Mouse (Mus musculus) heart, embryonic 14.5 days (tissue): Measurements from ENCODE around the gene Lypla2. TPM values are rescaled to one million over a fixed set of nuclear protein-coding genes. Genes with fewer than 3 reads are reported as not detected.

Source experiments
- ATAC-seq: fragments of 200-750 bp; cut with Nextera tagmentation; 2 replicates; pipeline ENCODE4 v1.8.0; 2017; ENCODE audit warnings: low read depth, moderate TSS enrichment; ENCODE audit not compliant: insufficient number of reproducible peaks, insufficient read depth, low FRiP score
- H3K27ac ChIP-seq, 2 experiments: fragments of 200-500 bp in 1 of 2; fragments of 300-500 bp in 1 of 2; sonication (generic) in 1 of 2; replicated peaks in 1 of 2; 2 replicates each; pipeline ENCODE4 v1.5.1; 2012 to 2014; ENCODE audit warnings: low read depth in 2 of 2, low read length in 2 of 2, control low read depth in 1 of 2, mild to moderate bottlenecking in 1 of 2, mixed read lengths in 1 of 2; ENCODE audit not compliant: control insufficient read depth in 1 of 2, insufficient read depth in 1 of 2
- H3K27me3 ChIP-seq: fragments of 300-500 bp; sonication (generic); 2 replicates; pipeline ENCODE4 v1.6.1; 2014; ENCODE audit warnings: mild to moderate bottlenecking, low read length, control low read depth; ENCODE audit not compliant: control insufficient read depth, insufficient read depth
- H3K36me3 ChIP-seq: fragments of 300-500 bp; sonication (generic); 2 replicates; pipeline ENCODE4 v1.6.1; 2014; ENCODE audit warnings: mild to moderate bottlenecking, control low read depth, low read length, mixed read lengths; ENCODE audit not compliant: control insufficient read depth, insufficient read depth
- H3K4me1 ChIP-seq, 2 experiments: fragments of 200-500 bp in 1 of 2; fragments of 300-500 bp in 1 of 2; sonication (generic) in 1 of 2; 2 replicates each; pipeline ENCODE4 v1.6.1; 2012 to 2014; ENCODE audit warnings: low read length in 2 of 2, control low read depth in 1 of 2, mixed read lengths in 1 of 2; ENCODE audit not compliant: control insufficient read depth in 2 of 2, insufficient read depth in 2 of 2
- H3K4me2 ChIP-seq: fragments of 300-500 bp; sonication (generic); 2 replicates; pipeline ENCODE4 v1.6.1; 2014; ENCODE audit warnings: mild to moderate bottlenecking, low read length
- H3K4me3 ChIP-seq, 2 experiments: fragments of 200-500 bp in 1 of 2; fragments of 300-500 bp in 1 of 2; sonication (generic) in 1 of 2; 2 replicates each; pipeline ENCODE4 v1.5.1; 2012 to 2014; ENCODE audit warnings: low read length in 2 of 2, mild to moderate bottlenecking in 2 of 2, control low read depth in 1 of 2, low read depth in 1 of 2, moderate library complexity in 1 of 2; ENCODE audit not compliant: control insufficient read depth in 1 of 2, insufficient read depth in 1 of 2
- H3K9ac ChIP-seq: fragments of 300-500 bp; sonication (generic); 2 replicates; pipeline ENCODE4 v1.6.1; 2014; ENCODE audit warnings: mild to moderate bottlenecking, low read length
- H3K9me3 ChIP-seq: fragments of 300-500 bp; sonication (generic); 2 replicates; pipeline ENCODE4 v1.6.1; 2016; ENCODE audit warnings: low read length, control low read depth; ENCODE audit not compliant: control insufficient read depth
- WGBS: fragments of 180-500 bp; shearing (Covaris S2); extraction: QIAGEN DNeasy Blood & Tissue Kit; methylation state at CpG from one replicate; pipeline ENCODE4 v1.1.7; 2014; 5-methylcytosine and 5-hydroxymethylcytosine counted together
- polyA plus RNA-seq: library from polyadenylated mRNA; unstranded; fragments of >200 nt; fragmentation: Nextera tagmentation; extraction: Ambion mirVana; gene quantifications from 2 replicates; pipeline ENCODE4 v1.2.1, GENCODE M21; 2014

Gene Lypla2
- polyA plus RNA-seq, 1 experiment from 2014 or later: 67.7 TPM

DNA sequence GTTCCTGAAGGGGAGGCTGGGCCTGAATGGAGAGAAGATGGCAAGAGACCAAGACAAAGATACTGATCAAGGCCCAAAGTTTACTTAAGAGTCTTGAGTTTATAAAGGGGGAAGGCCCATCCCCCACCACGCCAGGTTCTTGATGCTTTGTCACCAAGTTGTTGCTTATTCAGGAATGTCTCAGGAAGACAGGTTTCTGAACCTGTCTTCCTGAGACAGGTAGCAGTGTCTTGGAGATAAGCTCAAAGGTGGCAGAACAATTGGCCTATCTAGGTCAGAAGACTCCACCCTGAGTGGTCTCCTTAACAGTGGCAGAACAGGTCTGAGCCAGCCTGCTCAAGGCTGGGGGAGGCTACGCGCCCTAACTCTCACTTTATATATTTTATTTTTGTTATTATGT, 45.6 kb downstream of the Lypla2 start:
- Histone ChIP-seq H3K36me3 (peaks cover 37% of the 10 kb centered on the region), H3K9me3 (no peaks in the 10 kb centered on the region), H3K9ac (no peak overlapping the region), H3K4me3 (no peak overlapping the region), H3K4me1 (peaks cover 0 to 10% of the 10 kb centered on the region in 2 experiments; a peak in 3 of 4 replicates), H3K27me3 (no peaks in the 10 kb centered on the region), H3K4me2 (no peak overlapping the region), H3K27ac (no peak overlapping the region)
- 87% methylated on average over 3 of the region's 3 CpGs for WGBS
- no peak for ATAC-seq

DNA sequence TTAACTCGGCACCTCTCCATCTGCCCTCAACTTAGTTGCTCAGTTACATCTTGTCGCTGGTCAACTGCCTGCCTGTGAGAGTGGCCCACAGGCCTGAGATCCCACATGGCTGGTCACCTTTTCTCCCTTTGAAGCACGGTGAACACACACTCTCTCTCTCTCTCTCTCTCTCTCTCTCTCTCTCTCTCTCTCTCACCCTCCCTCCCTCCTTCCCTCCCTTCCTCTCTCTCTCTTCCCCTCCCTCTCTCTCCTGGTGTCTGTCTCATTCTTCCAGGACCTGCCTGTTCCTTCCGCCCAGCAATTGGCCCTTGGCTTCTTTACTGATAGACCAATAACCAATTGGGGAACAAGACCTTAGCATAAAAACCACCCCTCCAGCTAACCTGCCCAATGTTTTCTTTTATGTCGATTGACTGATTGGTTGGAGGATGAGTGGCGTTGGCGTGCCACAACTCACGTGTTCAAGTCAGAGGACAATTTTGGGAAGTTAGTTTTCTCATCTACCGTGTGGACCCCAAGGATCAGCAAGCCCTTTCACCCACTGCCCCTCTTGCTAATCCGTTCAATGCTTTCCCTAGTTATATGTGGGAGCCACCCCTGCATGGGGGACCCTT, 46.1 kb downstream of the Lypla2 start:
- Histone ChIP-seq H3K4me1 (peaks cover 4 to 14% of the 10 kb centered on the region in 2 experiments), H3K36me3 (peaks cover 35% of the 10 kb centered on the region), H3K4me3 (no peak overlapping the region), H3K9me3 (no peaks in the 10 kb centered on the region), H3K9ac (no peak overlapping the region), H3K4me2 (no peak overlapping the region), H3K27ac (no peak overlapping the region), H3K27me3 (no peaks in the 10 kb centered on the region)
- 65% methylated on average over 10 of the region's 10 CpGs for WGBS
- ATAC-seq: no peak

DNA sequence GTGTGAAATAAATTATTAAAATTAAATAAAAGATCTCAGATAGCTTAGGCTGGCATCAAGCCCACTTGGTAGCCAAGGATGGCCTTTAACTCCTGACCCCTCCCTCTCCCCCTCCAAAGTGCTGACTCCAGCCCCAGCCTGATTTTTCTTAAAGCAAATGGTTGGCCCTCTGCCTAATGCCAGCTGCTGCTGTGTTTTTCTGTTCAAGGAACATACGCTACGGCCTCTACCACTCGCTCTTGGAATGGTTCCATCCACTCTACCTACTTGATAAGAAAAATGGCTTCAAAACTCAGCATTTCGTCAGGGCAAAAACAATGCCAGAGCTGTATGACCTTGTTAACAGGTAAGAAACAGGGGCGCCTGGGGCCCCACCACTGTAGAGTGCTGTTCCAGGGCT, 47.1 kb downstream of the Lypla2 start:
- no peak for ATAC-seq
- H3K4me2 ChIP-seq: no peak overlapping the region
- peaks cover 29% of the 10 kb centered on the region for H3K36me3 ChIP-seq
- H3K27me3 ChIP-seq: no peaks in the 10 kb centered on the region
- WGBS: 36% methylated on average over 5 of the region's 5 CpGs
- no peak overlapping the region for H3K9ac ChIP-seq
- peaks cover 4 to 14% of the 10 kb centered on the region in 2 experiments for H3K4me1 ChIP-seq
- H3K4me3 ChIP-seq: no peak overlapping the region
- H3K9me3 ChIP-seq: no peaks in the 10 kb centered on the region
- H3K27ac ChIP-seq: peak overlapping the region in 1 of 2 experiments; percentile 46; a peak in 2 of 4 replicates

DNA sequence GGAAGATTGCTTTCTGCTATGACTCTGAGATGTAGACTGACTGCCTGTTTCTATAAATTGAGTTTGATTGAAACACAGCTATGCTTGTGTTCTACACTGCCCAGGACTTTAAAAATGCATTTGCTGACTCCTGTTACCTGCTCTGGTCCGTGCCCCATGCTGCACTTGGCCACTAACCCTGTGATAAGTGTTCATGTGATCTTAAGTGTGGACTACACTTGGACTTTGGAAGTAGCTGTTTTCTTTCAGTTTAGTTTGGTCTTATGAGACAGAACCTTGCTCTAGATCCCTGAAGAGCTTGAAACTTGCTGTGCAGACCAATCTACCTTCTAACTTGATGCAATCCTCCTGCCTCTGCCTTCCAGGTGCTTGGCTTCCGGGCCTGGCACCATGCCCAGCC, 48.0 kb downstream of the Lypla2 start:
- H3K27me3 ChIP-seq: no peaks in the 10 kb centered on the region
- H3K9me3 ChIP-seq: no peaks in the 10 kb centered on the region
- ATAC-seq: no peak
- no peak overlapping the region for H3K27ac ChIP-seq
- H3K9ac ChIP-seq: no peak overlapping the region
- peaks cover 22% of the 10 kb centered on the region for H3K36me3 ChIP-seq
- no peak overlapping the region for H3K4me3 ChIP-seq
- peaks cover 4 to 14% of the 10 kb centered on the region in 2 experiments for H3K4me1 ChIP-seq
- H3K4me2 ChIP-seq: no peak overlapping the region
- WGBS: 81% methylated on average over 2 of the region's 2 CpGs

DNA sequence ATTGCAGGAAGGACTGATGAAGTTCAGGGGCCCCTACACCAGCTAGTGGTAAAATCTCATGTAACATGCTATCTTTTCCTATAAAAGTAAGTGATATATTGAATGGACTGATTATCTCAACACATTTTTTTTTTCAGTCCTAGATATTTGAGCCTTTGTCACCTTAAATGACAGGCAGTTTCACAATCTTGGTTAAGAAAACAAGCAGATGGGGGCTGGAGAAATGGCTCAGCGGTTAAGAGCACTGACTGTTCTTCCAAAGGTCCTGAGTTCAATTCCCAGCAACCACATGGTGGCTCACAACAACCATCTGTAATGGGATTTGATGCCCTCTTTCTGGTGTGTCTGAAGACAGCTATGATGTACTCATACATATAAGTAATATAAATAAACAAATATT, 50.2 kb downstream of the Lypla2 start:
- Histone ChIP-seq H3K4me2 (peak overlapping the region; percentile 98), H3K4me1 (peaks cover 4 to 14% of the 10 kb centered on the region in 2 experiments), H3K9ac (peak overlapping the region; percentile 84; the same call in 1 of the 2 replicates), H3K36me3 (peaks cover 22% of the 10 kb centered on the region), H3K27ac (no peak overlapping the region), H3K9me3 (no peaks in the 10 kb centered on the region), H3K4me3 (no peak overlapping the region), H3K27me3 (no peaks in the 10 kb centered on the region)
- WGBS: 80% methylated on average over 1 of the region's 1 CpGs
- no peak for ATAC-seq

DNA sequence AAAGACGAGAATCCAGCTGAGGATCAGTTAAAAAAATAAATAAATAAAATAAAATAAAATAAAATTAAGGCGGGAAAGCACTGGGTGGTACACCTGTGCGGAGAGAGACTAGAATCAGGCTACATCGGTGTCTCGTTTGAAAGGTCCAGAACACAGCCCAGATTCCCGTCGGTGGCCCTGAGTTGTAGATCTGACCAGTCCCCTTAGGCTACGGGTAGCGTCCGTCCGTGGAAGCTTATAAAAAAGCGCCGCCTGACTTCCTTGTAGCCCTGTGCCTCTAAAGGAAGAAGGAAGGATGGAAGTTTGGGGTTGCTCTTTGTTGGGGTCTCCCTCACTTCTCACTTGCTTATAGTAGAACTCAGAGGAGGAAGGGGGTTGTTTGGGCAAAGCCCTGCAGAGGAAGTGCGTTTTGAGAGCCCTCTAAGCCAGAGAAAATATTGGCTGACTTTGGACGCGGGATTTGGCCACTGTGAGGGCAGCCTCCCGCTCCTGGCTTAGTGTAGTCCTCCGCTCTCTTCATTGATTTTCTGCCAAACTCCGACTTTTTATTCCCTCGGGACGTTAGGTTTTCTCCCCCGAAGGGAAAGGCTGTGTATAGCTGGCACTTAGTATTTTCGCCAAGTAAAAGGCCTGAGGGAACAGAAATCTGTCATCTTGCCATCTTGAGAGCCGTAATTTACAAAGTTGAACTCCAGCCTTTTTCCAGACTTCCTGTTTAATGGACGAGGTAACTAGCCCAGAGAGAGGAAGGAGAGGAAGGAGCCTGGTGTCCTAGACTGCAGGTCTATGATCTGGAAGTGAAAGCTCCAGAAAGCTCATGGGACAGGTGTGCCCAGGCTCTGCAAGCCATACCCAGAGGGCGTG, 50.9 kb downstream of the Lypla2 start:
- H3K27me3 ChIP-seq: no peaks in the 10 kb centered on the region
- WGBS: 14% methylated on average over 26 of the region's 26 CpGs
- H3K9me3 ChIP-seq: no peaks in the 10 kb centered on the region
- H3K9ac ChIP-seq: peak overlapping the region; percentile 84
- ATAC-seq: no peak; the same call in 1 of the 2 replicates
- peak overlapping the region; percentile 98 for H3K4me2 ChIP-seq
- H3K4me3 ChIP-seq: peak overlapping the region; percentile 65 to 93
- peak overlapping the region; percentile 65 to 67; a peak in 3 of 4 replicates for H3K27ac ChIP-seq
- peaks cover 19% of the 10 kb centered on the region for H3K36me3 ChIP-seq
- peaks cover 4 to 14% of the 10 kb centered on the region in 2 experiments for H3K4me1 ChIP-seq

DNA sequence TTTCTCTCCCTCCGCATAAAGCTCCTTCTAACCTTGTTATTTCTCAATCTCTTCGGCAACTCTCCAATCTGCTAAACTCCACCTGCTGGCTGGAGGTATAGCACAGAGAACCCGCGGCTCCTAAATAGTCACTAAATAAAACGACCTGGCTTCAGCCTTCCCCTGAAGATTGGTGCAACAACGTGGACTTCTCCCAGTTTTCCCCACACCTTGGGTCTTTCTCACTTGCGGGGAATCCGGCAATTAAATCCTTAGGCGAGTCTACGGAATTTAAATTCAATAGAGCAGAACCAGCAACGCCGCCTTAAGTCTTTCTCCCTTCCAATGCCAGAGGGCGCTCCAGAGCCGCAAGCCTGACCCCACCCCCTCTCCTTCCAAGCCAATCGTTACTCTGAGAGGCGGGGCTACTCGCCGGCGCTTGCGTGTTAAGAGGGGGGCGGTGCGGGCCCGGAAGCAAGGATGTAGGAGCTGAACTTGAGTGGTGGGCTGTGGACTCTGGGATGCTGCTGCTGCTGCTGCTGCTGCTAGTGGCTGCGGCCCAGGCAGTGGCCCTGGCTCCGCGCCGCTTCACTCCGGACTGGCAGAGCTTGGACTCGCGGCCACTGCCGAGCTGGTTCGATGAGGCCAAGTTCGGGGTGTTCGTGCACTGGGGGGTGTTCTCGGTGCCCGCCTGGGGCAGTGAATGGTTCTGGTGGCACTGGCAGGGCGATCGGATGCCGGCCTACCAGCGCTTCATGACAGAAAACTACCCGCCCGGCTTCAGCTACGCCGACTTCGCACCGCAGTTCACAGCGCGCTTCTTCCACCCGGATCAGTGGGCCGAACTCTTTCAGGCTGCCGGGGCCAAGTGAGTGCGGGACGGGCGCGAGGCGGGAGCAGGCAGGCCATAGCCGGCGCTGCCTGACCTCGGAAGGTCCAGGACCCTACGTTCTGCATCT, 51.9 kb downstream of the Lypla2 start, which contains the start of gene Fuca1:
Fuca1 (plus strand) TSS at position 432 of the 938 bp plus-strand sequence.
- peak; percentile 92 for ATAC-seq
- Histone ChIP-seq H3K27ac (peak within 1 kb of the TSS; percentile 65 to 67), H3K4me3 (peak within 1 kb of the TSS; percentile 65 to 93), H3K27me3 (no peaks in the 10 kb centered on the region), H3K4me2 (peak within 1 kb of the TSS; percentile 98), H3K36me3 (peaks cover 12% of the 10 kb centered on the region; the same call in 1 of the 2 replicates), H3K9me3 (no peaks in the 10 kb centered on the region), H3K9ac (peak within 1 kb of the TSS; percentile 84), H3K4me1 (peaks cover 4 to 7% of the 10 kb centered on the region in 2 experiments)
- WGBS: 2% methylated on average over 60 of the region's 60 CpGs
